Comparison of ENCODE assay signal across 21 mouse cellular contexts in the genomic region with DNA sequence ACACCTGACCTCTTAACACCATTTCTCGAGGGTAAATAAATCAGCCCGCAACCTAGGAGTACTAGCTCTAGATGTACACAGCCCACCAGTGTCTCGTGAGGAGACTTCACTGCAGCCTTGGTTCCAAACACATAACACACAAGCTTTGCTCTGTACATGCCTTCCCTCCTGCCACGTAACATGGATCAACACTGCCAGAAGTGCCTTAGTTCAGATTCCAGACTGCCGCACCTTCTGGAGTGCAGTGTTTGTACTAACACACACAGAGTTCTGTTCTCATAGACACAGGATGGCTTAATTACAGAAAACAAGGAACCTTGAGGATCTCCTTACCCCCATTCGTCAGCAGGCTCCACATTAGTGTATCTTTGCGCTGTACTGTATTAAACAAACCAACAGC.
"Had no signal": no experiment of that assay in that cellular context is flagged by ENCODE, and none has a peak within 500 bp of the region (broad histone marks: within the 10 kb centered on the region; RNA-seq: fewer than 3 reads in every experiment).

No protein-coding gene starts in this region.

- ATAC-seq: hindbrain, postnatal 0 days; liver, embryonic 12.5 days had no signal

- H3K27ac ChIP-seq: heart, adult 2 months; heart, embryonic 13.5 days; heart, embryonic 15.5 days; hindbrain, embryonic 13.5 days; hindbrain, embryonic 15.5 days; hindbrain, postnatal 0 days; kidney, embryonic 15.5 days; kidney, postnatal 0 days; limb, embryonic 13.5 days; limb, embryonic 15.5 days; liver, embryonic 12.5 days had no signal

- H3K4me2 ChIP-seq: heart, embryonic 11.5 days; heart, embryonic 13.5 days; heart, embryonic 15.5 days; hindbrain, embryonic 13.5 days; hindbrain, embryonic 15.5 days; kidney, embryonic 15.5 days; limb, embryonic 15.5 days; liver, embryonic 12.5 days had no signal

- H3K9me3 ChIP-seq: heart, embryonic 13.5 days; heart, embryonic 15.5 days; hindbrain, embryonic 13.5 days; hindbrain, embryonic 15.5 days; kidney, embryonic 15.5 days; limb, embryonic 13.5 days; limb, embryonic 15.5 days; liver, embryonic 12.5 days had no signal

- H3K36me3 ChIP-seq: heart, embryonic 15.5 days; limb, embryonic 15.5 days; liver, embryonic 12.5 days had no signal

- H3K9ac ChIP-seq: heart, embryonic 13.5 days; heart, embryonic 15.5 days; hindbrain, embryonic 13.5 days; hindbrain, embryonic 15.5 days; kidney, embryonic 15.5 days; limb, embryonic 13.5 days; limb, embryonic 15.5 days; liver, embryonic 12.5 days had no signal

- H3K27me3 ChIP-seq: heart, embryonic 15.5 days; hindbrain, embryonic 13.5 days; hindbrain, embryonic 15.5 days; kidney, embryonic 15.5 days; limb, embryonic 13.5 days; limb, embryonic 15.5 days had no signal

- H3K4me3 ChIP-seq: heart, adult 2 months; heart, embryonic 13.5 days; heart, embryonic 15.5 days; hindbrain, embryonic 13.5 days; hindbrain, embryonic 15.5 days; kidney, embryonic 15.5 days; limb, embryonic 13.5 days; limb, embryonic 15.5 days; liver, embryonic 12.5 days had no signal

- DNase-seq: gastrocnemius, postnatal 14 days; gastrocnemius, postnatal 36 days; heart, adult 11 months; heart, adult 2 months; heart, postnatal 14 days; heart, postnatal 36 days; kidney, adult 11 months; layer of hippocampus, adult 9-11 months; layer of hippocampus, postnatal 36 days; left cerebral cortex, postnatal 4 days had no signal

- H3K4me1 ChIP-seq: heart, embryonic 15.5 days; liver, embryonic 12.5 days had no signal
